Mouse (Mus musculus): ENCODE results near the gene Klf15. TPM values are rescaled to one million over a fixed set of nuclear protein-coding genes. Genes with fewer than 3 reads are reported as not detected.

The Klf15 gene
- polyA plus RNA-seq, 1 experiment = 2.5 TPM

DNA sequence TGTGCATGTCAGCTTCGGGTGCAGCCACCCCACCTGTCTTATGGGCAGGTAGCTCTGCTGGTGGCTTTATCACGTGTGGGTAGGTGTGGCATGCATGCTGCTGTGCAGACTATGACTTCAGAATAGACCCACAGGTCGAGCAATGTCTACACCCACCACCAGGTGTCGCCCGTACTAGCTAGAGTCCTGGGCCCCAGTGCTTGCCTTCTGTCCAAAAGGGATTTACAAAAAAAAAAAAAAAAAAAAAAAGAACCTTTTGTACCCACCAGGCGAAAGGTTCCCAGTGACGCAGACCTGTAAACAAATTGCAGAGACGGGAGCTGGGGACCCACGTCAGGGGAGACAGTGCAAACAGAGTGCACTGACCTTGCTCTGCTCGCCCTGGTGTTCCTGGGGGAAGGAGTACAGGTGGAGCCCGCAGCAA is 27.2 kb upstream of the Klf15 start:
- Histone ChIP-seq H3K4me3 (replicated peaks; ENCODE audit: control insufficient read depth, low read depth, low read length) (no peak overlapping the region), H3K27ac (ENCODE audit: control insufficient read depth, insufficient read depth, low read depth, low read length, poor library complexity) (no peak overlapping the region), H3K4me1 (ENCODE audit: control insufficient read depth, insufficient read depth, low read length) (no peaks in the 10 kb centered on the region)
- WGBS = 25% methylated on average over 11 of the region's 11 CpGs
- TF ChIP-seq POLR2A (IDR thresholded peaks at IDR 0.05; ENCODE audit: borderline replicate concordance, control insufficient read depth, low read depth, low read length) (no peak), CTCF (IDR thresholded peaks at IDR 0.05; ENCODE audit: control insufficient read depth, insufficient read depth, low read length) (peak; percentile 65)

DNA sequence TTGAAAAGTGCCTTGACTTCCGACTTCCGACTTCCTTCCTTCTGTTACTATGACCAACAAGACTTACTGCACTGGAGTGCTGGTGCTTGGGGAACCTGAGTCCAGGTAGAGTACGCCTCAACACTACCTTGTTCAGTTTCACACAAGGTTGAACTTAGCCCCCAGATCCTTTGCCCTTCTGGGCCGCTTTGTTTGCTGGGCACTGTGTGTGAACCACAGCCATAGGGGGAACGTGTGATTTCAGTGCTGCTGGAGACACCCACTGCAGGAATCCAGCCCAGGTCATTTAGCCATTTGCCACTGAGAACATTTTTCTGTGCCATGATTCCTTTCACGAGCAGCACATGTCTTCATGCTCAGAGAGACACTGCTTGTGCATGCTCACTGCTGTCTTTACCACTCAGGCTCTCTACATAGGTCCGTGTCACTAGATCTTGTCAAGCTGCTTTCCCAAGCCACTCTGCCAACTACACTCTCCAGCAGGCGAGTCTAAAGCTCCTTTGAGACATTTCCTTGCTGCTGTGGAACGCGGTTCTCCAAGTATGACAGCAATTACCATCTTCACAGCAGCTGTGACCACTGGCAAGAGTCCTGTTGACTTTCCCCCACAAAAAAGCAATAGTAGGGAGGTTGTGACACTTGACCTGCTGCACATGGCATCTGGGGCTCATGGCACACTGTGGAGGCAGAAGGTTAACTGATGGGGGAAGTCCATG is 26.0 kb upstream of the Klf15 start:
- Histone ChIP-seq H3K4me3 (replicated peaks; ENCODE audit: control insufficient read depth, low read depth, low read length) (no peak overlapping the region), H3K27ac (ENCODE audit: control insufficient read depth, insufficient read depth, low read depth, low read length, poor library complexity) (no peak overlapping the region), H3K4me1 (ENCODE audit: control insufficient read depth, insufficient read depth, low read length) (no peaks in the 10 kb centered on the region)
- WGBS = 68% methylated on average over 10 of the region's 10 CpGs
- TF ChIP-seq CTCF (IDR thresholded peaks at IDR 0.05; ENCODE audit: control insufficient read depth, insufficient read depth, low read length) (no peak), POLR2A (IDR thresholded peaks at IDR 0.05; ENCODE audit: borderline replicate concordance, control insufficient read depth, low read depth, low read length) (no peak)

DNA sequence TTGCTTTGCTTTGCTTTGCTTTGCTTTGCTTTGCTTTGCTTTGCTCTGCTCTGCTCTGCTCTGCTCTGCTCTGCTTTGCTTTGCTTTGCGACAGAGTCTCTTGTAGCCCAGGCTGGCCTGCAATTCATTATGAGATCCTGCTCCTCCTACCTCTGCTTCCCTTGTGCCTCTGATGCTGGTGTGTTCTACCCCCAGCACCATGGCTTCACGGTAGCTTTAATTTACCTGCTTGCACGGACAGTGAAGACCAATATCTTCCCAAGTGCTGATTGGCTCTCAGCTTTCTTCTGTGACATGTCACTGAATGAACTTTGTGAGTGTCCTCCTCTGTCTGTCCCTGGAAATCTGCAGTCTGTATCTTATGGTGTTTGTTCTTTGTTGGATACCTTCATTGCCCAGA is 25.3 kb upstream of the Klf15 start:
- Histone ChIP-seq H3K4me3 (replicated peaks; ENCODE audit: control insufficient read depth, low read depth, low read length) (no peak overlapping the region), H3K27ac (ENCODE audit: control insufficient read depth, insufficient read depth, low read depth, low read length, poor library complexity) (no peak overlapping the region), H3K4me1 (ENCODE audit: control insufficient read depth, insufficient read depth, low read length) (no peaks in the 10 kb centered on the region)
- TF ChIP-seq POLR2A (IDR thresholded peaks at IDR 0.05; ENCODE audit: borderline replicate concordance, control insufficient read depth, low read depth, low read length) = no peak
- TF ChIP-seq CTCF (IDR thresholded peaks at IDR 0.05; ENCODE audit: control insufficient read depth, insufficient read depth, low read length) = no peak
- 78% methylated on average over 3 of the region's 3 CpGs for WGBS

DNA sequence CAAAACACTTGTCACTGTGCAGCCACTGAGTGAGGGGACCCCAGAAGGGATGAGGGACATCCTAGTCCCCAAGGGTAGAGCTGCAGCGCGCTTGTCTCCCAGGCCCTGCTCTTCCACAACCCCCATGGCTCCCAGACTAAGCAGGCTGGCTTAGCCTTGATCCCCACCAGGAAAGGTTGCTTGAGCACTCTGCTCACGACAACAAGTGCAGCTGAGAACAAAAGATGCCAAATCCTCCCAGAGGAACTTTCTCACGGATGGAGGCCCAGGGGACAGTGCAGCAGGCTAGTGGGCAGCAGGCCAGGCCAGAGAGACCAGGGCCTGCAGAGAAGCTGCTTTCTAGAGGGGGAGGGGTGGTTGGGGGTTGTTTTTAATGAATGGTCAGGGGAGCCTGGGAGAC is 15.5 kb upstream of the Klf15 start:
- no peak overlapping the region for H3K27ac ChIP-seq (ENCODE audit: control insufficient read depth, insufficient read depth, low read depth, low read length, poor library complexity)
- 75% methylated on average over 4 of the region's 4 CpGs for WGBS
- no peaks in the 10 kb centered on the region for H3K4me1 ChIP-seq (ENCODE audit: control insufficient read depth, insufficient read depth, low read length)
- TF ChIP-seq CTCF (IDR thresholded peaks at IDR 0.05; ENCODE audit: control insufficient read depth, insufficient read depth, low read length) (no peak), POLR2A (IDR thresholded peaks at IDR 0.05; ENCODE audit: borderline replicate concordance, control insufficient read depth, low read depth, low read length) (no peak)
- H3K4me3 ChIP-seq (replicated peaks; ENCODE audit: control insufficient read depth, low read depth, low read length) = no peak overlapping the region

DNA sequence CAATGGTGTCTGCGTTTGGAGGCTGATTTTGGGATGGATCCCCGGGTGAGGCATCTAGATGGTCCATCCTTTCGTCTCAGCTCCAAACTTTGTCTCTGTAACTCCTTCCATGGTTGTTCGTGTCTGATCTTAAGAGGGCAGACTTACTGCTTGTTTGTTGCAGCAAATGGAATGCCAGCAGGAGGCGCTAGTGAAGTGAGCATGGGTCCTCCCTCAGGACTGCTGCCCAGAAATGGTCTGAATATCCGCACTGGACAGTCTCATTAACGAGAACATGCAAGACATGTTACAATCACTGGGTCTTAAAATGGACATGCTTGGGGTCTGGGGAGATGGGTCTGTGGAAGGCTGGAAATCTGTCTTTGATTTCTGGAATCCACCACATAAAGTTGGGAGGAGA is 12.2 kb upstream of the Klf15 start:
- TF ChIP-seq POLR2A (IDR thresholded peaks at IDR 0.05; ENCODE audit: borderline replicate concordance, control insufficient read depth, low read depth, low read length) (no peak), CTCF (IDR thresholded peaks at IDR 0.05; ENCODE audit: control insufficient read depth, insufficient read depth, low read length) (peak; percentile 44; the same call in 1 of the 2 replicates)
- Histone ChIP-seq H3K4me3 (replicated peaks; ENCODE audit: control insufficient read depth, low read depth, low read length) (no peak overlapping the region), H3K27ac (ENCODE audit: control insufficient read depth, insufficient read depth, low read depth, low read length, poor library complexity) (no peak overlapping the region), H3K4me1 (ENCODE audit: control insufficient read depth, insufficient read depth, low read length) (no peaks in the 10 kb centered on the region)
- 18% methylated on average over 7 of the region's 7 CpGs for WGBS

DNA sequence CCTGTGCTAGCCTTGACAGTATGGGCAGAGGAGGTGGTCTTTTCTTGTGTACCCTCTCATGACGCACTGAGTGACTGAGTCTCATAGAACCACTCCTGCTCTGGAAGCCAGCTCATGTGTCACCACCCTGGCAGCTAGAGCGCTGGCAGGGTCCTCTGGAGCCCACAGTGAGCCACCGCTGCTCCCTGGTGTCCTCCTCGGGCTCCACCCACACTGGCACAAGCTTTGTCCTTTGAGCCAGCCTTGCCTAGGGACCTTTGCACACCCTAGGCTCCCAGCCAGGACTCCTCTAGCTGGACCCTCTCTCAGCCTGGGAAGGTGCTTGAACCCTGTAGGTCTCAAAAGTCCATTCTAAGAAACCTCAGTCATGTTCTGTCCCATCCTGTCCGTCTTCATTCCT is 11.7 kb upstream of the Klf15 start:
- Histone ChIP-seq H3K4me3 (replicated peaks; ENCODE audit: control insufficient read depth, low read depth, low read length) (no peak overlapping the region), H3K27ac (ENCODE audit: control insufficient read depth, insufficient read depth, low read depth, low read length, poor library complexity) (no peak overlapping the region), H3K4me1 (ENCODE audit: control insufficient read depth, insufficient read depth, low read length) (no peaks in the 10 kb centered on the region)
- no peak for TF ChIP-seq CTCF (IDR thresholded peaks at IDR 0.05; ENCODE audit: control insufficient read depth, insufficient read depth, low read length)
- WGBS = 77% methylated on average over 5 of the region's 5 CpGs

DNA sequence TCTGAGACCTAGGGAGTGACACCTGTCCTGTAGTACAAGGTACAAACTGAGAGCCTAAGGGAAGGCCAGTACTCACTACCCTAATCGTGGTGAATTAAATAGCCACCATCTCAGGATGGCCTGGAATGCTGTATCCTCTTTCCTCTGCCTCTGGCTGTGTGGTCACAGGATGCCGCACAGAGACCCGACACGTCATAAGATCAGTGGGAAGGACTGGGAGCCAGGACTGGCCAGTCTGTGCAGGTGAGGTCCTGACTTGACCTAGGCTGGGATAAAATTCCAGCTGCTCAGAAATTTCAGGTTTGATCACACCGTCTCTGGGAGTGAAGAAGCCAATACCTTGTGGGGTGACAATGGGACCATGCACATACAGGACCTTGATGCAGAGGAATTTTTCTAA is 10.9 kb upstream of the Klf15 start:
- H3K4me3 ChIP-seq (replicated peaks; ENCODE audit: control insufficient read depth, low read depth, low read length) = no peak overlapping the region
- H3K27ac ChIP-seq (ENCODE audit: control insufficient read depth, insufficient read depth, low read depth, low read length, poor library complexity) = no peak overlapping the region
- 85% methylated on average over 5 of the region's 5 CpGs for WGBS
- TF ChIP-seq CTCF (IDR thresholded peaks at IDR 0.05; ENCODE audit: control insufficient read depth, insufficient read depth, low read length) = no peak
- no peak for TF ChIP-seq POLR2A (IDR thresholded peaks at IDR 0.05; ENCODE audit: borderline replicate concordance, control insufficient read depth, low read depth, low read length)
- H3K4me1 ChIP-seq (ENCODE audit: control insufficient read depth, insufficient read depth, low read length) = no peaks in the 10 kb centered on the region

DNA sequence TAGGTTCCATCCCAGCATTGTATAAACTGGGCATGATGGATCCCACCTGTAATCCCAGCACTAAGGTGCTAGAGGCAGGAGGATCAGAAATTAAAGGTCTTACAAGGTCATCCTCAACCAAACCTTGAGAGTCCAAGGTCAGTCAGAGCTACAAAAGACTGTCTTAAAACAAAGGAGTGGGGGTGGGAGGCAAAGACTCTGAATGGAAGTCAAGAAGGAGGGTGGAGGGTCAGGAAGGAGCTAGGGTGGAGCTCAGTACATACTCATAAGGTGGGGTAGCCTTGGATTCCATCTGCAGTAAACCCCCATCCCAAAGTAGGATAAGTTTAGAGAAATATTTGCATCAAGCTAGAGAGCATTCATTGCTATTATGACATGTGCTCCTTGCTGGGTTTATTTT is 9.8 kb upstream of the Klf15 start:
- H3K4me3 ChIP-seq (replicated peaks; ENCODE audit: control insufficient read depth, low read depth, low read length) = no peak overlapping the region
- TF ChIP-seq CTCF (IDR thresholded peaks at IDR 0.05; ENCODE audit: control insufficient read depth, insufficient read depth, low read length) (no peak), POLR2A (IDR thresholded peaks at IDR 0.05; ENCODE audit: borderline replicate concordance, control insufficient read depth, low read depth, low read length) (no peak)
- no peaks in the 10 kb centered on the region for H3K4me1 ChIP-seq (ENCODE audit: control insufficient read depth, insufficient read depth, low read length)
- no peak overlapping the region for H3K27ac ChIP-seq (ENCODE audit: control insufficient read depth, insufficient read depth, low read depth, low read length, poor library complexity)

DNA sequence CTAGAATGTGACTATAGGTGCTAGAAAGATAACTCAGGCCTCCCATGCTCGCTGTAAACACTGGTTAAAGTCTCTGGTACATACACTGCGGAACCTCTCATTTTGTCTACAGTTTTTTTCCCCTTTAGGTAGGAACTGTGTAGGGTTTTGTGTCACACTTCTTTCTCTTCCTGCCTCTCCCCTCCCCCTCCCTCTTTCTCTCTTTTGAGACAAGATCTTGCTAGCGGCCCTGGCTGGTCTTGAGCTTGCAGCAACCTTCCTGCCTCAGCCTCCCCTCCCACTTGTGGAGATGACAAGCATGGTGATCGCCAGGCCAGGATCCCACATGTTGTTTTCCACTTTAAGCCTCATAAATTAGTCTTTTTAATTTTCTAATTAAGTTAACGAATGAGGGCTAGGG is 8.6 kb upstream of the Klf15 start:
- no peak overlapping the region for H3K4me3 ChIP-seq (replicated peaks; ENCODE audit: control insufficient read depth, low read depth, low read length)
- no peak for TF ChIP-seq CTCF (IDR thresholded peaks at IDR 0.05; ENCODE audit: control insufficient read depth, insufficient read depth, low read length)
- no peak for TF ChIP-seq POLR2A (IDR thresholded peaks at IDR 0.05; ENCODE audit: borderline replicate concordance, control insufficient read depth, low read depth, low read length)
- WGBS = 73% methylated on average over 5 of the region's 5 CpGs
- no peaks in the 10 kb centered on the region for H3K4me1 ChIP-seq (ENCODE audit: control insufficient read depth, insufficient read depth, low read length)
- H3K27ac ChIP-seq (ENCODE audit: control insufficient read depth, insufficient read depth, low read depth, low read length, poor library complexity) = no peak overlapping the region
